Mouse (Mus musculus): ENCODE measurements at regions not wholly inside any gene's neighbourhood (a gene's known extent, or its start where the extent isn't known, plus 50 kb on each side); places are given as distances from the start of the nearest gene placed in this dataset.

GRCm38 (mm10) chr9:30283771-30284148 lies 143.1 kb upstream of the Snx19 start:
- no peak overlapping the region for H3K4me2 ChIP-seq (ENCODE audit: low read depth)
- no peak overlapping the region for H3K27ac ChIP-seq (ENCODE audit: low read depth, low read length)
- DNase-seq (no peak), ATAC-seq (no peak)
- no peak overlapping the region for H3K4me3 ChIP-seq (ENCODE audit: low read depth, low read length)
- H3K4me1 ChIP-seq (ENCODE audit: insufficient read depth) = peaks cover 15% of the 10 kb centered on the region
- TF ChIP-seq CTCF (IDR thresholded peaks at IDR 0.05; ENCODE audit: low read depth) = no peak
- no peaks in the 10 kb centered on the region for H3K9me3 ChIP-seq (ENCODE audit: low read length)
- H3K36me3 ChIP-seq (ENCODE audit: insufficient read depth) = no peaks in the 10 kb centered on the region
- 52% methylated on average over 4 of the region's 4 CpGs for WGBS
- H3K9ac ChIP-seq = no peak overlapping the region
- H3K27me3 ChIP-seq (ENCODE audit: insufficient read depth, low read length) = no peaks in the 10 kb centered on the region

GRCm38 (mm10) chr9:30284562-30285323 lies 142.2 kb upstream of the Snx19 start:
- Histone ChIP-seq H3K9ac (no peak overlapping the region), H3K27me3 (ENCODE audit: insufficient read depth, low read length) (no peaks in the 10 kb centered on the region), H3K4me1 (ENCODE audit: insufficient read depth) (peaks cover 15% of the 10 kb centered on the region), H3K27ac (ENCODE audit: low read depth, low read length) (no peak overlapping the region), H3K36me3 (ENCODE audit: insufficient read depth) (no peaks in the 10 kb centered on the region), H3K4me3 (ENCODE audit: low read depth, low read length) (no peak overlapping the region), H3K9me3 (ENCODE audit: low read length) (no peaks in the 10 kb centered on the region), H3K4me2 (ENCODE audit: low read depth) (0 out of 2 replicates have a peak overlapping the region, but pooled peaks have one; percentile 15)
- ATAC-seq = peak; percentile 76
- peak; percentile 31 for DNase-seq
- TF ChIP-seq CTCF (IDR thresholded peaks at IDR 0.05; ENCODE audit: low read depth) = no peak
- 13% methylated on average over 16 of the region's 16 CpGs for WGBS

GRCm38 (mm10) chr9:30285324-30285599 lies 141.6 kb upstream of the Snx19 start:
- Histone ChIP-seq H3K4me2 (ENCODE audit: low read depth) (no peak overlapping the region), H3K9ac (no peak overlapping the region), H3K36me3 (ENCODE audit: insufficient read depth) (no peaks in the 10 kb centered on the region), H3K4me3 (ENCODE audit: low read depth, low read length) (no peak overlapping the region), H3K4me1 (ENCODE audit: insufficient read depth) (peaks cover 15% of the 10 kb centered on the region), H3K27ac (ENCODE audit: low read depth, low read length) (no peak overlapping the region), H3K9me3 (ENCODE audit: low read length) (no peaks in the 10 kb centered on the region), H3K27me3 (ENCODE audit: insufficient read depth, low read length) (no peaks in the 10 kb centered on the region)
- WGBS = 19% methylated on average over 2 of the region's 2 CpGs
- ATAC-seq (no peak), DNase-seq (no peak)
- no peak for TF ChIP-seq CTCF (IDR thresholded peaks at IDR 0.05; ENCODE audit: low read depth)

GRCm38 (mm10) chr9:30299844-30300243 lies 127.1 kb upstream of the Snx19 start:
- Histone ChIP-seq H3K4me3 (ENCODE audit: low read depth, low read length) (no peak overlapping the region), H3K4me1 (ENCODE audit: insufficient read depth) (no peaks in the 10 kb centered on the region), H3K4me2 (ENCODE audit: low read depth) (no peak overlapping the region), H3K27ac (ENCODE audit: low read depth, low read length) (no peak overlapping the region), H3K27me3 (ENCODE audit: insufficient read depth, low read length) (no peaks in the 10 kb centered on the region), H3K9me3 (ENCODE audit: low read length) (no peaks in the 10 kb centered on the region), H3K36me3 (ENCODE audit: insufficient read depth) (no peaks in the 10 kb centered on the region), H3K9ac (no peak overlapping the region)
- ATAC-seq = peak; percentile 77; the same call in 1 of the 2 replicates
- 11% methylated on average over 4 of the region's 4 CpGs for WGBS
- DNase-seq = peak; percentile 89
- TF ChIP-seq CTCF (IDR thresholded peaks at IDR 0.05; ENCODE audit: low read depth) = peak; percentile 74

- no peak overlapping the region for H3K27ac ChIP-seq (ENCODE audit: low read depth, low read length)
Measured at GRCm38 (mm10) chr9:30308281-30308680, 118.6 kb upstream of the Snx19 start.

GRCm38 (mm10) chr9:30313360-30313759 lies 113.5 kb upstream of the Snx19 start:
- TF ChIP-seq CTCF (IDR thresholded peaks at IDR 0.05; ENCODE audit: low read depth) = no peak
- DNase-seq = no peak

More at GRCm38 (mm10) chr9:30308281-30308680, 118.6 kb upstream of the Snx19 start:
- H3K9me3 ChIP-seq (ENCODE audit: low read length) = no peaks in the 10 kb centered on the region
- DNase-seq = no peak
- no peak overlapping the region for H3K4me2 ChIP-seq (ENCODE audit: low read depth)
- H3K27me3 ChIP-seq (ENCODE audit: insufficient read depth, low read length) = no peaks in the 10 kb centered on the region
- no peaks in the 10 kb centered on the region for H3K4me1 ChIP-seq (ENCODE audit: insufficient read depth)
- H3K4me3 ChIP-seq (ENCODE audit: low read depth, low read length) = no peak overlapping the region
- no peak for ATAC-seq
- TF ChIP-seq CTCF (IDR thresholded peaks at IDR 0.05; ENCODE audit: low read depth) = no peak
- 6% methylated on average over 2 of the region's 2 CpGs for WGBS
- no peak overlapping the region for H3K9ac ChIP-seq
- H3K36me3 ChIP-seq (ENCODE audit: insufficient read depth) = no peaks in the 10 kb centered on the region

GRCm38 (mm10) chr9:30314355-30315171 lies 112.3 kb upstream of the Snx19 start:
- 43% methylated on average over 15 of the region's 15 CpGs for WGBS
- Histone ChIP-seq H3K4me1 (ENCODE audit: insufficient read depth) (no peaks in the 10 kb centered on the region), H3K27ac (ENCODE audit: low read depth, low read length) (no peak overlapping the region), H3K36me3 (ENCODE audit: insufficient read depth) (no peaks in the 10 kb centered on the region), H3K4me3 (ENCODE audit: low read depth, low read length) (no peak overlapping the region), H3K27me3 (ENCODE audit: insufficient read depth, low read length) (no peaks in the 10 kb centered on the region), H3K4me2 (ENCODE audit: low read depth) (peak overlapping the region; percentile 18), H3K9ac (no peak overlapping the region), H3K9me3 (ENCODE audit: low read length) (no peaks in the 10 kb centered on the region)
- no peak for TF ChIP-seq CTCF (IDR thresholded peaks at IDR 0.05; ENCODE audit: low read depth)
- DNase-seq = no peak
- peak; percentile 50 for ATAC-seq

More at GRCm38 (mm10) chr9:30313360-30313759, 113.5 kb upstream of the Snx19 start:
- no peak overlapping the region for H3K27ac ChIP-seq (ENCODE audit: low read depth, low read length)
- H3K9ac ChIP-seq = no peak overlapping the region
- H3K4me2 ChIP-seq (ENCODE audit: low read depth) = no peak overlapping the region
- H3K9me3 ChIP-seq (ENCODE audit: low read length) = no peaks in the 10 kb centered on the region
- ATAC-seq = no peak
- H3K4me3 ChIP-seq (ENCODE audit: low read depth, low read length) = no peak overlapping the region
- H3K27me3 ChIP-seq (ENCODE audit: insufficient read depth, low read length) = no peaks in the 10 kb centered on the region
- no peaks in the 10 kb centered on the region for H3K4me1 ChIP-seq (ENCODE audit: insufficient read depth)
- no peaks in the 10 kb centered on the region for H3K36me3 ChIP-seq (ENCODE audit: insufficient read depth)
- WGBS = 86% methylated on average over 1 of the region's 1 CpGs

Measured in forebrain, postnatal 0 days (tissue).